Mouse (Mus musculus) kidney, postnatal 0 days (tissue): ENCODE results near the gene Supt5. TPM values are rescaled to one million over a fixed set of nuclear protein-coding genes. Genes with fewer than 3 reads are reported as not detected.

Experiments used
- ATAC-seq: fragments of 200-750 bp; cut with Nextera tagmentation; replicated peaks from 2 replicates; pipeline ENCODE4 v1.8.0; 2017; ENCODE audit warnings: low read depth, moderate number of reproducible peaks, moderate TSS enrichment, moderate library complexity; ENCODE audit not compliant: low FRiP score
- DNase-seq: peaks from one replicate; pipeline ENCODE4 v3.0.0-alpha.2; 2016; ENCODE audit warnings: low spot score
- H3K27ac ChIP-seq: fragments of 300-500 bp; sonication (generic); 2 replicates; pipeline ENCODE4 v1.5.1; 2014; ENCODE audit warnings: mild to moderate bottlenecking
- H3K27me3 ChIP-seq: fragments of 300-500 bp; sonication (generic); 2 replicates; pipeline ENCODE4 v1.6.1; 2014; ENCODE audit warnings: low read length, mixed read lengths; ENCODE audit not compliant: insufficient read depth
- H3K36me3 ChIP-seq: fragments of 300-500 bp; sonication (generic); 2 replicates; pipeline ENCODE4 v1.6.1; 2014; ENCODE audit warnings: low read length, mixed read lengths; ENCODE audit not compliant: insufficient read depth
- H3K4me1 ChIP-seq: fragments of 300-500 bp; sonication (generic); replicated peaks from 2 replicates; pipeline ENCODE4 v1.6.1; 2014; ENCODE audit warnings: antibody characterized with exemption, low read length, mixed read lengths; ENCODE audit not compliant: insufficient read depth
- H3K4me2 ChIP-seq: fragments of 300-500 bp; sonication (generic); 2 replicates; pipeline ENCODE4 v1.6.1; 2014; ENCODE audit warnings: mild to moderate bottlenecking, low read length, moderate library complexity, mixed read lengths
- H3K4me3 ChIP-seq: fragments of 300-500 bp; sonication (generic); replicated peaks from 2 replicates; pipeline ENCODE4 v1.5.1; 2014; ENCODE audit warnings: low read depth, low read length
- H3K9ac ChIP-seq: fragments of 300-500 bp; sonication (generic); 2 replicates; pipeline ENCODE4 v1.6.1; 2014; ENCODE audit warnings: low read depth, low read length
- H3K9me3 ChIP-seq: fragments of 300-500 bp; sonication (generic); replicated peaks from 2 replicates; pipeline ENCODE4 v1.6.1; 2016; ENCODE audit warnings: low read length, inconsistent platforms, mixed read lengths
- CTCF ChIP-seq: IDR thresholded peaks from 2 replicates; pipeline ENCODE4 v1.5.1; 2016; ENCODE audit warnings: antibody characterized with exemption, low read depth, mild to moderate bottlenecking, moderate library complexity
- WGBS: fragments of 180-500 bp; shearing (Covaris S2); extraction: QIAGEN DNeasy Blood & Tissue Kit; methylation state at CpG from one replicate; pipeline ENCODE4 v1.1.7; 2014; 5-methylcytosine and 5-hydroxymethylcytosine counted together
- polyA plus RNA-seq: library from polyadenylated mRNA; unstranded; fragments of >200 nt; fragmentation: Nextera tagmentation; extraction: Ambion mirVana; gene quantifications from 2 replicates; pipeline ENCODE4 v1.2.1, GENCODE M21; 2015

The Supt5 gene
- polyA plus RNA-seq, 1 experiment from 2014 or later: 53.4 TPM

DNA sequence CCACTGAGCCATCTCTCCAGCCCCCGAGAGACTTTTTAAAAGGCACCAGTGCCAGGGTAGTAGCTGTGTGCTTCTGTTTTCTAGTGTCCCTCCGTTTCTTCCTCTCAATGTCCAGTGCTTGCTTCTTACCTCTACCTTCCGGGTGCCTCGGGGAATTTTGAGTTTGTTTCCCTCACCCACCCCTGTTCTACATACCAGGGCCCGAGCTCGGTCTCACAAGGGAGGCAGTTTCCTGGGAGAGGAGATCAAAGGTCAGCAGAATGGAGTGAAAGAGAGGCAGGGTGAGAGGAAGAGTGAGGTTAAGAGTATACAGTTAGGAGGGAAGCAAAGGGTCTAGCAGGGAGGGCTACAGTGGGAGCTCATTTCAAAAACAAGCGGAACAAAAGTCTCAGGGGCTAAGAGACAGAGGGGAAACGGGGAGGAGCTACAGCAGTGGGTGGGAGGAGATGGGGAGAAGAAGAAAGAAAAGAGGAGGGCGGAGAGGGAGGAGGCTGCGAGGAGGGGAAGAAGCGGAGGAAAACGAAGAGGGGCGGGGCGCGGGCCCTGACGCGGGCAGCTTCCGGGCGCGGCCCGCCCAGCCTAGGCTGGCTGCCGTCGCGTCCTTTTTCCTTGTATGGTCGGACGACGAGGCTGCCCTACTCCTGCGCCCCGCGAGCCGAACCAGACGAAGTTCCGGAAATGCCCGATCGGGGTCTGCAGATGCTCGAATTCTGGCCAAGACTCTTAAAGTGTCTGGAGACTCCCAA, 36.8 kb upstream of the Supt5 start:
- TF ChIP-seq CTCF: no peak; the same call in 1 of the 2 replicates
- H3K4me3 ChIP-seq: peak overlapping the region; percentile 79
- peaks cover 8% of the 10 kb centered on the region; the same call in 1 of the 2 replicates for H3K36me3 ChIP-seq
- peak overlapping the region; percentile 56 for H3K9ac ChIP-seq
- WGBS: under 1% methylated on average over 31 of the region's 36 CpGs
- ATAC-seq: peak; percentile 33
- H3K4me2 ChIP-seq: peak overlapping the region; percentile 95
- no peaks in the 10 kb centered on the region for H3K27me3 ChIP-seq
- H3K27ac ChIP-seq: peak overlapping the region; percentile 98
- H3K4me1 ChIP-seq: peaks cover 18% of the 10 kb centered on the region
- peak; percentile 99 for DNase-seq
- H3K9me3 ChIP-seq: no peaks in the 10 kb centered on the region

DNA sequence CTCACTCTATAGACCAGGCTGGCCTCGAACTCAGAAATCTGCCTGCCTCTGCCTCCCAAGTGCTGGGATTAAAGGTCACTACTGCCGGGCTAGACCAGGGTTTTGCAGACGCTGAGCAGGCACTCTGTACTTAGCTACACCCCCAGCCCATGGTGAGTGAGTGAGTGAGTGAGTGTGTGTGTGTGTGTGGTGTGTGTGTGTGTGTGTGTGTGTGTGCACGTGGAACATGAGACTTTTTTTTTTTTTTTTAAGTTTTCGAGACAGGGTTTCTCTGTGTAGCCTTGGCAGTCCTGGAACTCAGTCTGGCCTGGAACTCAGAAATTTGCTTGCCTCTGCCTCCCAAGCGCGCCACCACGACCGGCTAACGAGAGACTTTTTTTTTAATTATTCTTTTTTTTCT, 36.1 kb upstream of the Supt5 start:
- no peak for DNase-seq
- Histone ChIP-seq H3K36me3 (peaks cover 8% of the 10 kb centered on the region; the same call in 1 of the 2 replicates), H3K4me1 (peaks cover 22% of the 10 kb centered on the region; the same call in 1 of the 2 replicates), H3K9me3 (no peaks in the 10 kb centered on the region), H3K27ac (peak overlapping the region; percentile 98), H3K27me3 (no peaks in the 10 kb centered on the region), H3K4me3 (0 out of 2 replicates have a peak overlapping the region, but pooled peaks have one; percentile 79), H3K4me2 (0 out of 2 replicates have a peak overlapping the region, but pooled peaks have one; percentile 95), H3K9ac (no peak overlapping the region; the same call in 1 of the 2 replicates)
- 68% methylated on average over 10 of the region's 10 CpGs for WGBS
- no peak for ATAC-seq
- no peak for TF ChIP-seq CTCF

DNA sequence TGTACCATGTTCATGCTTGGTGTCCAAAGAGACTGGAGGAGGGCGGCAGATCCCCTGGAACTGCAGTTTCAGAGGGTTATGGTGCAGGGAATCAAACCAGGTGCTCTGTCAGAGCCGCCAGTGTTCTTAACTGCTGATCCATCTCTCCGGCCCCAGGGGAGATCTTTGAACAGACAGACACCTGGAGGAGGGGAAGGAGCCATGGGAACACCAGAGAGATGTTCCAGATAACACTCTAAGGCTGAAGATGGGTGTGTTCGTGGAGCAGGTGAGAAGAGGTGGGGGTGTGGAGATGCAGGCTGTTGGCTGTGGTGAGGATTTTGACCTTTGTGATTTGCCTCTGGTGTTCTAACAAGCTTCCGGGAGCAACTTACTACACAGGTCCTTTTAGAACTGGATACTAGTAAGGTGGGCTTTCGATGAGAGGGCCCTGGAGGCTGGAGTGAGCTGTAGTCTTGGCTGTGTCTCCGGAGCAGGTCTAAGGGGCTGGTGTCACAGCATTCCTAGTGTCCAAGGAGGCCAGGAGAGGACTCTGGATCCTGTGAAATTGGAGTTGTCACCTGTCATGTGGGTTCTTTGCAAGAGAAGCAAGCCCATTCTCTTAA, 35.4 kb upstream of the Supt5 start:
- no peak for DNase-seq
- peaks cover 22% of the 10 kb centered on the region; the same call in 1 of the 2 replicates for H3K4me1 ChIP-seq
- H3K36me3 ChIP-seq: peaks cover 8% of the 10 kb centered on the region; the same call in 1 of the 2 replicates
- no peaks in the 10 kb centered on the region for H3K27me3 ChIP-seq
- no peak overlapping the region for H3K4me2 ChIP-seq
- H3K9me3 ChIP-seq: no peaks in the 10 kb centered on the region
- ATAC-seq: no peak
- peak overlapping the region; percentile 98 for H3K27ac ChIP-seq
- 74% methylated on average over 7 of the region's 7 CpGs for WGBS
- no peak overlapping the region for H3K9ac ChIP-seq
- no peak for TF ChIP-seq CTCF
- no peak overlapping the region for H3K4me3 ChIP-seq

DNA sequence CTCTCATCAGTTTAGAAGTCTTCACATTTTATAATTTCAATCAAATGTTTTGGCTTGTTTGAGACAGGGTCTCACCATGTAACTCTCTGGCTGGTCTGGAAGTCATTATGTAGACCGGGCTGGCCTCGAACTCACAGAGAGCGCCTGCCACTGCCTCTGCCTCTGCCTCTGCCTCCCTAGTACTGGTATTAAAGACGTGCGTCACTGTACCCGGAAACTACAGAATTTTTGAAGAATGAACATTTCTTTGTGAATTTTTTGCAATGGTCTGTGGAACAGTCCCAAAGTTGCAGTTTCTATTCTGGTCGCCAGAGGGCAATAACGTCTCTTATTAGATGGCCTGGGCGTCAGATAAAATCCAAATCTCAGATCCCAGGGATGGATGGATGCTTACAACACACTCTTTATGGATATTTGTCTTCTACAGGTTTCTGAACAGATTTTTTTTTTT, 34.6 kb upstream of the Supt5 start:
- no peaks in the 10 kb centered on the region for H3K9me3 ChIP-seq
- peak overlapping the region; percentile 83; the same call in 1 of the 2 replicates for H3K4me3 ChIP-seq
- H3K4me2 ChIP-seq: peak overlapping the region; percentile 49
- DNase-seq: peak; percentile 95
- H3K36me3 ChIP-seq: peaks cover 14% of the 10 kb centered on the region
- ATAC-seq: no peak; the same call in 1 of the 2 replicates
- TF ChIP-seq CTCF: peak; percentile 86
- 2% methylated on average over 9 of the region's 9 CpGs for WGBS
- H3K4me1 ChIP-seq: peaks cover 22% of the 10 kb centered on the region; the same call in 1 of the 2 replicates
- no peak overlapping the region for H3K9ac ChIP-seq
- H3K27ac ChIP-seq: peak overlapping the region; percentile 83
- H3K27me3 ChIP-seq: no peaks in the 10 kb centered on the region

DNA sequence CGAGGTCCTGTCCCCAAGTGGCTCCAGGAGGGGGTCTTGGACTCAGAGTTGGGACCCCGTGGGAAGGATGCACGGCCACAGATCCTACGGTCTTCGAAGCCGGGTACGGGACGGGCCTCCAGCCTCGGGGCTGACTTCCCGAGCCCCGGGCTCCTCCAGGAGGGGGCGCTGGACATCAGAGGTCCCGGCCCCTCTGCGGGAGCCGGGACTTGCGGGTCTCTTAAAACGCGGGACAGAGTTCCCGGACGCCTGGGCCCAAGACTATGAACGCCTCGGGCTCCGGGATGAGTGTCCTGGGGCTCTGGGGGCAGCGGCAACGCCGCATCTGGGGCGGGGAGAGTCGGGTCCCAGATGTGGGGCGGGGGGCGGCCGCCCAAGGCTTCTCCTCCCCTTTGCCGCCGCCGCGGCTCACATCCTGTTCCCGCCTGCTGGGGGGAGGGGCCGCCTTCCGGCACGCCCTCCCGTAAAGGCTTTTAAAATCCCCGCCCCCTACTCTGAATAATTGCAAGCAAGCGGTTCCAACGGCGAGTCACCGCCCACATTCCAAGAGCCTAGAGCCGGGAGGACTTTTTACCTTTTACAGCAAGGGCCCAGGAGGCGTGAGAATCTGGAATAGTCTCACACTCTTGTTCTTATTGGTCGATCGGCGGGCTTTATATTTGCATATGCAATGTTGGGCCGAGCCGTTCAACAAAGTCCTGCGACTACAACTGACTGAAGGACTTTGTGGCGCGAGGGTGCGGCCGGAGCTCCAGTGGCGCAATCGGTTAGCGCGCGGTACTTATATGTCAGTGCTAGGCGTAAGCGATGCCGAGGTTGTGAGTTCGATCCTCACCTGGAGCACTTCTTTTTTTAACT, 33.9 kb upstream of the Supt5 start, which contains the start of gene Plekhg2:
TSS of gene Plekhg2 (minus strand) at position 349 of the 858 bp plus-strand sequence.
- under 1% methylated on average over 53 of the region's 66 CpGs for WGBS

More for the DNA sequence above, 33.9 kb upstream of the Supt5 start, which contains the start of gene Plekhg2:
- H3K9ac ChIP-seq: peak within 1 kb of the TSS; percentile 91
- no peaks in the 10 kb centered on the region for H3K27me3 ChIP-seq
- peak within 1 kb of the TSS; percentile 74 for H3K4me2 ChIP-seq
- peak within 1 kb of the TSS; percentile 83 for H3K4me3 ChIP-seq
- ATAC-seq (peak; percentile 89), DNase-seq (peak; percentile 100)
- H3K4me1 ChIP-seq: peaks cover 17% of the 10 kb centered on the region; the same call in 1 of the 2 replicates
- peaks cover 17% of the 10 kb centered on the region for H3K36me3 ChIP-seq
- peak within 1 kb of the TSS; percentile 95 for H3K27ac ChIP-seq
- H3K9me3 ChIP-seq: no peaks in the 10 kb centered on the region
- peak; percentile 70 for TF ChIP-seq CTCF
